20 mouse cellular contexts compared by ENCODE assay signal in the genomic region with DNA sequence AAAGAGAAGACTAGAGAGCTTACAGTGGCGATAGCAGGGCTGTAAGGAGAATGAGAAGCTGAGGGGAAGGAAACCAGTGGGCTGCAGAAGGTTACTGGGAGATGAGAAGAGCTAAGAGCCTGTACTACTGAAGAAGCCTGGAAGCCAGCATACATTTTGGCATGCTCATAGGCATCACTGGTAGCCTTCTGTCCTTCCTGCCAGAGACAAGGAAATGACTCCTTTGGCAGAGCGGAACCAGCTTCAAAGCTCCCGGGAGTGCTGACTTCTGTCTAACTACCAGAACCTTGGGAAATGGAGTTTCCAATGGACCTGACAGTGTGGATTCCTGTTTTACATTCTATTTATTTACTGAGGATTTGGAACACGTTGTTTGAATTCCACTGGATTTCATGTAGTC.
"Had no signal": no experiment of that assay in that cellular context is flagged by ENCODE, and none has a peak within 500 bp of the region (broad histone marks: within the 10 kb centered on the region; RNA-seq: fewer than 3 reads in every experiment).

No protein-coding gene starts in this region.

- H3K4me3 ChIP-seq: kidney, embryonic 15.5 days; limb, embryonic 12.5 days; limb, embryonic 15.5 days; midbrain, embryonic 12.5 days; midbrain, embryonic 15.5 days; neural tube, embryonic 12.5 days; neural tube, embryonic 15.5 days; stomach, embryonic 15.5 days had no signal

- H3K27ac ChIP-seq: kidney, embryonic 15.5 days; limb, embryonic 12.5 days; limb, embryonic 15.5 days; liver, embryonic 14.5 days; macrophage; midbrain, embryonic 12.5 days; midbrain, embryonic 15.5 days; neural tube, embryonic 12.5 days; neural tube, embryonic 15.5 days; stomach, embryonic 15.5 days had no signal

- H3K27me3 ChIP-seq: kidney, embryonic 15.5 days; limb, embryonic 12.5 days; limb, embryonic 15.5 days; midbrain, embryonic 12.5 days; midbrain, embryonic 15.5 days; neural tube, embryonic 12.5 days; neural tube, embryonic 15.5 days; stomach, embryonic 15.5 days had no signal

- H3K4me1 ChIP-seq: kidney, embryonic 15.5 days; limb, embryonic 12.5 days; limb, embryonic 15.5 days; midbrain, embryonic 15.5 days; neural tube, embryonic 12.5 days; stomach, embryonic 15.5 days had no signal

- ATAC-seq: liver, postnatal 0 days; lung, postnatal 0 days; midbrain, embryonic 15.5 days had no signal

- DNase-seq: kidney, postnatal 10 days; kidney, postnatal 36 days; left cerebral cortex, postnatal 4 days; liver, postnatal 0 days; lung, embryonic 14.5 days; right cerebral cortex, adult 18-20 months; right cerebral cortex, postnatal 25 days; spleen, adult 18-20 months; thymus, postnatal 25 days had no signal
